Mouse (Mus musculus) MEL (cell line): ENCODE data around the gene Ctdsp1. TPM values are rescaled to one million over a fixed set of nuclear protein-coding genes. Genes with fewer than 3 reads are reported as not detected.

Experiments
- DNase-seq: peaks from one replicate; pipeline ENCODE4 v3.0.0; 2011; ENCODE audit warnings: low read depth, low spot score
- H3K27ac ChIP-seq: 2 replicates; pipeline ENCODE4 v1.5.1; 2012; ENCODE audit warnings: low read depth, mild to moderate bottlenecking, control low read depth, low read length, moderate library complexity; ENCODE audit not compliant: control insufficient read depth
- H3K27me3 ChIP-seq, 2 experiments: fragments of 150-350 bp in 1 of 2; sonication (generic) in 1 of 2; 2 replicates each; pipeline ENCODE4 v1.6.1; 2012; ENCODE audit warnings: low read length in 2 of 2, mild to moderate bottlenecking in 2 of 2, improper control_type of control experiment in 1 of 2, moderate library complexity in 1 of 2; ENCODE audit not compliant: insufficient read depth in 2 of 2, control insufficient read depth in 1 of 2
- H3K36me3 ChIP-seq, 2 experiments: 2 replicates each; pipeline ENCODE4 v1.6.1; 2012 to 2014; ENCODE audit warnings: low read length in 2 of 2, improper control_type of control experiment in 1 of 2, inconsistent platforms in 1 of 2, mild to moderate bottlenecking in 1 of 2; ENCODE audit not compliant: insufficient read depth in 2 of 2, control insufficient read depth in 1 of 2
- H3K4me1 ChIP-seq, 2 experiments: fragments of 150-350 bp in 1 of 2; sonication (generic) in 1 of 2; 2 replicates each; pipeline ENCODE4 v1.6.1; 2012; ENCODE audit warnings: low read length in 2 of 2, improper control_type of control experiment in 1 of 2, mild to moderate bottlenecking in 1 of 2; ENCODE audit not compliant: insufficient read depth in 2 of 2, control insufficient read depth in 1 of 2
- H3K4me3 ChIP-seq, 2 experiments: fragments of 150-350 bp in 1 of 2; sonication (generic) in 1 of 2; 2 replicates each; pipeline ENCODE4 v1.5.1; 2012; ENCODE audit warnings: low read depth in 2 of 2, low read length in 2 of 2, mild to moderate bottlenecking in 2 of 2, moderate library complexity in 2 of 2, control low read depth in 1 of 2, improper control_type of control experiment in 1 of 2; ENCODE audit not compliant: control insufficient read depth in 1 of 2, insufficient read depth in 1 of 2
- H3K79me2 ChIP-seq: 2 replicates; pipeline ENCODE4 v1.6.1; 2012; ENCODE audit warnings: mild to moderate bottlenecking, low read length, moderate library complexity; ENCODE audit not compliant: control insufficient read depth, poor library complexity, insufficient read depth
- H3K9ac ChIP-seq: 2 replicates; pipeline ENCODE4 v1.6.1; 2012; ENCODE audit warnings: low read depth, mild to moderate bottlenecking, control low read depth, low read length, moderate library complexity; ENCODE audit not compliant: control insufficient read depth, poor library complexity, severe bottlenecking
- H3K9me3 ChIP-seq: fragments of 150-350 bp; sonication (generic); replicated peaks from 2 replicates; pipeline ENCODE4 v1.6.1; 2012; ENCODE audit warnings: mild to moderate bottlenecking, low read length, improper control_type of control experiment, moderate library complexity; ENCODE audit not compliant: insufficient read depth
- BHLHE40 ChIP-seq: IDR thresholded peaks from 2 replicates; pipeline ENCODE4 v1.6.1; 2012; ENCODE audit warnings: low read depth, mild to moderate bottlenecking, inconsistent platforms, low read length, improper control_type of control experiment, borderline replicate concordance
- CHD2 ChIP-seq: IDR thresholded peaks from 2 replicates; pipeline ENCODE4 v1.6.1; 2011; ENCODE audit warnings: low read length, improper control_type of control experiment
- CTCF ChIP-seq, 3 experiments: IDR thresholded peaks in 2 of 3; conservative IDR thresholded peaks in 1 of 3; 2 replicates each; pipeline ENCODE4 v1.5.1; 2011 to 2012; ENCODE audit warnings: low read length in 3 of 3, low read depth in 2 of 3, mild to moderate bottlenecking in 2 of 3, improper control_type of control experiment in 1 of 3, inconsistent platforms in 1 of 3, mixed read lengths in 1 of 3, moderate library complexity in 1 of 3; ENCODE audit not compliant: control insufficient read depth in 1 of 3, insufficient read depth in 1 of 3, poor library complexity in 1 of 3, severe bottlenecking in 1 of 3
- EP300 ChIP-seq, 2 experiments: IDR thresholded peaks; 2 replicates each; pipeline ENCODE4 v1.6.1; 2011; ENCODE audit warnings: improper control_type of control experiment in 2 of 2, low read length in 2 of 2, low read depth in 1 of 2, mild to moderate bottlenecking in 1 of 2
- GABPA ChIP-seq: IDR thresholded peaks from 2 replicates; pipeline ENCODE4 v1.6.1; 2012; ENCODE audit warnings: low read depth, mild to moderate bottlenecking, inconsistent platforms, low read length, improper control_type of control experiment, moderate library complexity
- HCFC1 ChIP-seq: IDR thresholded peaks from 2 replicates; pipeline ENCODE4 v1.6.1; 2012; ENCODE audit warnings: low read depth, mild to moderate bottlenecking, inconsistent platforms, low read length, improper control_type of control experiment, moderate library complexity
- MAX ChIP-seq: IDR thresholded peaks from 2 replicates; pipeline ENCODE4 v1.6.1; 2011; ENCODE audit warnings: low read length, improper control_type of control experiment
- MXI1 ChIP-seq: IDR thresholded peaks from 2 replicates; pipeline ENCODE4 v1.6.1; 2011; ENCODE audit warnings: mild to moderate bottlenecking, low read depth, low read length, improper control_type of control experiment
- MYB ChIP-seq: IDR thresholded peaks from 2 replicates; pipeline ENCODE4 v1.6.1; 2011; ENCODE audit warnings: mild to moderate bottlenecking, low read depth, low read length, improper control_type of control experiment
- NRF1 ChIP-seq: IDR thresholded peaks from 2 replicates; pipeline ENCODE4 v1.6.1; 2014; ENCODE audit warnings: low read depth, mild to moderate bottlenecking, inconsistent platforms, low read length, improper control_type of control experiment, moderate library complexity; ENCODE audit not compliant: poor library complexity, insufficient read depth, severe bottlenecking
- POLR2A ChIP-seq, 2 experiments: IDR thresholded peaks; 2 replicates each; pipeline ENCODE4 v1.6.1; 2011 to 2012; ENCODE audit warnings: low read length in 2 of 2, mild to moderate bottlenecking in 2 of 2, control low read depth in 1 of 2, improper control_type of control experiment in 1 of 2, low read depth in 1 of 2, moderate library complexity in 1 of 2; ENCODE audit not compliant: control insufficient read depth in 1 of 2, insufficient read depth in 1 of 2, poor library complexity in 1 of 2
- POLR2AphosphoS2 ChIP-seq: IDR thresholded peaks from 2 replicates; pipeline ENCODE4 v1.6.1; 2011; ENCODE audit warnings: low read length, improper control_type of control experiment
- POLR2AphosphoS5 ChIP-seq: IDR thresholded peaks from 2 replicates; pipeline ENCODE4 v1.6.1; 2012; ENCODE audit warnings: low read depth, borderline replicate concordance, mild to moderate bottlenecking, inconsistent platforms, low read length, moderate library complexity, mixed read lengths
- TBP ChIP-seq: IDR thresholded peaks from 2 replicates; pipeline ENCODE4 v1.8.0; 2011; ENCODE audit warnings: low read depth, low read length, improper control_type of control experiment
- TCF12 ChIP-seq: IDR thresholded peaks from 2 replicates; pipeline ENCODE4 v1.6.1; 2014; ENCODE audit warnings: low read depth, mild to moderate bottlenecking, inconsistent platforms, low read length, improper control_type of control experiment, moderate library complexity
- UBTF ChIP-seq: IDR thresholded peaks from 2 replicates; pipeline ENCODE4 v1.6.1; 2012; ENCODE audit warnings: low read depth, mild to moderate bottlenecking, inconsistent platforms, low read length, improper control_type of control experiment, moderate library complexity, borderline replicate concordance; ENCODE audit not compliant: insufficient read depth
- USF2 ChIP-seq, 2 experiments: IDR thresholded peaks; 2 replicates each; pipeline ENCODE4 v1.6.1; 2011 to 2012; ENCODE audit warnings: improper control_type of control experiment in 2 of 2, low read length in 2 of 2, borderline replicate concordance in 1 of 2, inconsistent platforms in 1 of 2, low read depth in 1 of 2, mild to moderate bottlenecking in 1 of 2; ENCODE audit not compliant: insufficient read depth in 1 of 2
- ZKSCAN1 ChIP-seq: IDR thresholded peaks from 2 replicates; pipeline ENCODE4 v1.6.1; 2012; ENCODE audit warnings: low read depth, mild to moderate bottlenecking, inconsistent platforms, low read length, improper control_type of control experiment, moderate library complexity
- polyA plus RNA-seq, 2 experiments: library from polyadenylated mRNA; stranded (reverse) in 1 of 2; unstranded in 1 of 2; fragments of >175 nt in 1 of 2; fragments of >200 nt in 1 of 2; gene quantifications; 2 replicates each; pipeline versions ENCODE4 v1.2.1 to v1.2.4; 2012; ENCODE audit warnings: low replicate concordance in 2 of 2, low read depth in 1 of 2; ENCODE audit not compliant: insufficient read length in 2 of 2, insufficient read depth in 1 of 2, missing spikeins in 1 of 2
- total RNA-seq: library from RNA; depleted of rRNA; stranded (reverse); fragments of 300-350 nt; gene quantifications from 2 replicates; pipeline ENCODE4 v1.2.3, GENCODE M21; 2012

The Ctdsp1 gene
- total and polyA plus RNA-seq, 3 experiments: 18.0 to 69.8 TPM; not detected in 1

GRCm38 (mm10) chr1:74341898-74342297 lies 49.4 kb upstream of the Ctdsp1 start:
- Histone ChIP-seq H3K27me3 (no peaks in the 10 kb centered on the region), H3K9ac (no peak overlapping the region), H3K36me3 (no peaks in the 10 kb centered on the region), H3K9me3 (no peaks in the 10 kb centered on the region), H3K4me3 (no peak overlapping the region), H3K4me1 (no peaks in the 10 kb centered on the region), H3K27ac (no peak overlapping the region), H3K79me2 (no peaks in the 10 kb centered on the region)
- no peak for TF ChIP-seq BHLHE40
- TF ChIP-seq ZKSCAN1: no peak
- TF ChIP-seq NRF1: no peak
- TF ChIP-seq MYB: no peak
- TF ChIP-seq GABPA: no peak
- no peak for TF ChIP-seq CTCF (IDR thresholded peaks at IDR 0.05 in 2 of 3, conservative IDR thresholded peaks at IDR 0.05 in 1 of 3; ENCODE audit: control insufficient read depth in 1 of 3, insufficient read depth in 1 of 3, low read depth in 2 of 3, low read length in 3 of 3, poor library complexity in 1 of 3, severe bottlenecking in 1 of 3)
- no peak for TF ChIP-seq CHD2
- TF ChIP-seq TCF12: no peak
- TF ChIP-seq UBTF: no peak
- TF ChIP-seq EP300 (IDR thresholded peaks at IDR 0.05; ENCODE audit: low read depth in 1 of 2, low read length in 2 of 2): no peak
- TF ChIP-seq POLR2A (IDR thresholded peaks at IDR 0.05; ENCODE audit: control insufficient read depth in 1 of 2, insufficient read depth in 1 of 2, low read depth in 1 of 2, low read length in 2 of 2, poor library complexity in 1 of 2): no peak
- TF ChIP-seq POLR2AphosphoS2: no peak
- no peak for TF ChIP-seq POLR2AphosphoS5
- TF ChIP-seq MAX: no peak
- DNase-seq: no peak

- H3K4me3 ChIP-seq: no peak overlapping the region
- TF ChIP-seq USF2 (IDR thresholded peaks at IDR 0.05; ENCODE audit: borderline replicate concordance in 1 of 2, insufficient read depth in 1 of 2, low read depth in 1 of 2, low read length in 2 of 2) (no peak), MXI1 (no peak), TBP (no peak), MYB (no peak), TCF12 (no peak), HCFC1 (no peak)
- no peak overlapping the region for H3K9ac ChIP-seq
- no peak for DNase-seq
- no peaks in the 10 kb centered on the region for H3K27me3 ChIP-seq
- no peaks in the 10 kb centered on the region for H3K9me3 ChIP-seq
- no peak overlapping the region for H3K27ac ChIP-seq
- no peaks in the 10 kb centered on the region for H3K79me2 ChIP-seq
- H3K36me3 ChIP-seq: no peaks in the 10 kb centered on the region
- no peaks in the 10 kb centered on the region for H3K4me1 ChIP-seq
Measured at GRCm38 (mm10) chr1:74342308-74342707, 49.0 kb upstream of the Ctdsp1 start.
